Mouse (Mus musculus): ENCODE data around the gene Stoml3. TPM values are rescaled to one million over a fixed set of nuclear protein-coding genes. Genes with fewer than 3 reads are reported as not detected.

Gene Stoml3
- total and polyA plus RNA-seq, 2 experiments: not detected

GRCm38 (mm10) chr3:53498351-53498905 is 10.0 kb downstream of the Stoml3 start:
- H3K4me3 ChIP-seq (ENCODE audit: insufficient read depth, low read depth, low read length): no peak overlapping the region
- TF ChIP-seq CTCF (IDR thresholded peaks at IDR 0.05; ENCODE audit: low read depth, low read length): no peak
- H3K27ac ChIP-seq (replicated peaks; ENCODE audit: insufficient read depth, low read depth, low read length): no peak overlapping the region
- H3K27me3 ChIP-seq (ENCODE audit: control insufficient read depth, insufficient read depth, low read length): no peaks in the 10 kb centered on the region; the same call in 1 of the 2 replicates
- 53% methylated on average over 6 of the region's 6 CpGs for WGBS
- no peaks in the 10 kb centered on the region; the same call in 1 of the 2 replicates for H3K4me1 ChIP-seq (ENCODE audit: control insufficient read depth, insufficient read depth, low read length)
- H3K9ac ChIP-seq (ENCODE audit: low read depth, low read length): no peak overlapping the region
- no peaks in the 10 kb centered on the region for H3K79me2 ChIP-seq (ENCODE audit: control insufficient read depth, insufficient read depth, low read length)
- no peak for DNase-seq (ENCODE audit: extremely low read depth, low read depth, low spot score)
- H3K36me3 ChIP-seq (ENCODE audit: control insufficient read depth, insufficient read depth, low read length): no peaks in the 10 kb centered on the region

GRCm38 (mm10) chr3:53502428-53502827 is 14.0 kb downstream of the Stoml3 start:
- 50% methylated on average over 6 of the region's 6 CpGs for WGBS
- Histone ChIP-seq H3K27ac (replicated peaks; ENCODE audit: insufficient read depth, low read depth, low read length) (no peak overlapping the region), H3K4me1 (ENCODE audit: control insufficient read depth, insufficient read depth, low read length) (no peaks in the 10 kb centered on the region; the same call in 1 of the 2 replicates), H3K27me3 (ENCODE audit: control insufficient read depth, insufficient read depth, low read length) (no peaks in the 10 kb centered on the region; the same call in 1 of the 2 replicates), H3K79me2 (ENCODE audit: control insufficient read depth, insufficient read depth, low read length) (no peaks in the 10 kb centered on the region), H3K9ac (ENCODE audit: low read depth, low read length) (no peak overlapping the region), H3K36me3 (ENCODE audit: control insufficient read depth, insufficient read depth, low read length) (no peaks in the 10 kb centered on the region), H3K4me3 (ENCODE audit: insufficient read depth, low read depth, low read length) (no peak overlapping the region)
- DNase-seq (ENCODE audit: extremely low read depth, low read depth, low spot score): peak; percentile 12
- TF ChIP-seq POLR2A (IDR thresholded peaks at IDR 0.05; ENCODE audit: extremely low read depth, insufficient read depth, low read length) (no peak), CTCF (IDR thresholded peaks at IDR 0.05; ENCODE audit: low read depth, low read length) (peak; percentile 41; the same call in 1 of the 2 replicates)

GRCm38 (mm10) chr3:53513096-53513495 is 24.6 kb downstream of the Stoml3 start:
- H3K79me2 ChIP-seq (ENCODE audit: control insufficient read depth, insufficient read depth, low read length): no peaks in the 10 kb centered on the region
- no peaks in the 10 kb centered on the region for H3K27me3 ChIP-seq (ENCODE audit: control insufficient read depth, insufficient read depth, low read length)
- no peaks in the 10 kb centered on the region for H3K36me3 ChIP-seq (ENCODE audit: control insufficient read depth, insufficient read depth, low read length)
- no peak overlapping the region for H3K27ac ChIP-seq (replicated peaks; ENCODE audit: insufficient read depth, low read depth, low read length)
- DNase-seq (ENCODE audit: extremely low read depth, low read depth, low spot score): no peak
- TF ChIP-seq CTCF (IDR thresholded peaks at IDR 0.05; ENCODE audit: low read depth, low read length) (no peak), POLR2A (IDR thresholded peaks at IDR 0.05; ENCODE audit: extremely low read depth, insufficient read depth, low read length) (no peak)
- no peak overlapping the region for H3K9ac ChIP-seq (ENCODE audit: low read depth, low read length)
- no peaks in the 10 kb centered on the region for H3K4me1 ChIP-seq (ENCODE audit: control insufficient read depth, insufficient read depth, low read length)
- 56% methylated on average over 5 of the region's 5 CpGs for WGBS
- no peak overlapping the region for H3K4me3 ChIP-seq (ENCODE audit: insufficient read depth, low read depth, low read length)

GRCm38 (mm10) chr3:53514221-53515065 is 26.0 kb downstream of the Stoml3 start:
- no peak overlapping the region for H3K4me3 ChIP-seq (ENCODE audit: insufficient read depth, low read depth, low read length)
- TF ChIP-seq POLR2A (IDR thresholded peaks at IDR 0.05; ENCODE audit: extremely low read depth, insufficient read depth, low read length) (no peak), CTCF (IDR thresholded peaks at IDR 0.05; ENCODE audit: low read depth, low read length) (no peak)
- no peaks in the 10 kb centered on the region for H3K79me2 ChIP-seq (ENCODE audit: control insufficient read depth, insufficient read depth, low read length)
- no peaks in the 10 kb centered on the region for H3K36me3 ChIP-seq (ENCODE audit: control insufficient read depth, insufficient read depth, low read length)
- 72% methylated on average over 4 of the region's 4 CpGs for WGBS
- no peak for DNase-seq (ENCODE audit: extremely low read depth, low read depth, low spot score)
- no peak overlapping the region for H3K27ac ChIP-seq (replicated peaks; ENCODE audit: insufficient read depth, low read depth, low read length)
- H3K4me1 ChIP-seq (ENCODE audit: control insufficient read depth, insufficient read depth, low read length): no peaks in the 10 kb centered on the region
- no peak overlapping the region for H3K9ac ChIP-seq (ENCODE audit: low read depth, low read length)
- no peaks in the 10 kb centered on the region for H3K27me3 ChIP-seq (ENCODE audit: control insufficient read depth, insufficient read depth, low read length)

- H3K4me3 ChIP-seq (ENCODE audit: insufficient read depth, low read depth, low read length): no peak overlapping the region
- no peaks in the 10 kb centered on the region for H3K36me3 ChIP-seq (ENCODE audit: control insufficient read depth, insufficient read depth, low read length)
- TF ChIP-seq POLR2A (IDR thresholded peaks at IDR 0.05; ENCODE audit: extremely low read depth, insufficient read depth, low read length) (no peak), CTCF (IDR thresholded peaks at IDR 0.05; ENCODE audit: low read depth, low read length) (no peak)
- WGBS: 82% methylated on average over 10 of the region's 10 CpGs
- H3K79me2 ChIP-seq (ENCODE audit: control insufficient read depth, insufficient read depth, low read length): no peaks in the 10 kb centered on the region
- H3K27me3 ChIP-seq (ENCODE audit: control insufficient read depth, insufficient read depth, low read length): no peaks in the 10 kb centered on the region
- H3K4me1 ChIP-seq (ENCODE audit: control insufficient read depth, insufficient read depth, low read length): no peaks in the 10 kb centered on the region
- H3K27ac ChIP-seq (replicated peaks; ENCODE audit: insufficient read depth, low read depth, low read length): no peak overlapping the region
- DNase-seq (ENCODE audit: extremely low read depth, low read depth, low spot score): no peak
- no peak overlapping the region for H3K9ac ChIP-seq (ENCODE audit: low read depth, low read length)
Observed at GRCm38 (mm10) chr3:53522794-53523193, 34.3 kb downstream of the Stoml3 start.

GRCm38 (mm10) chr3:53525737-53526136 is 37.3 kb downstream of the Stoml3 start:
- no peaks in the 10 kb centered on the region for H3K36me3 ChIP-seq (ENCODE audit: control insufficient read depth, insufficient read depth, low read length)
- H3K4me3 ChIP-seq (ENCODE audit: insufficient read depth, low read depth, low read length): no peak overlapping the region
- no peaks in the 10 kb centered on the region for H3K4me1 ChIP-seq (ENCODE audit: control insufficient read depth, insufficient read depth, low read length)
- H3K9ac ChIP-seq (ENCODE audit: low read depth, low read length): no peak overlapping the region
- DNase-seq (ENCODE audit: extremely low read depth, low read depth, low spot score): no peak
- TF ChIP-seq POLR2A (IDR thresholded peaks at IDR 0.05; ENCODE audit: extremely low read depth, insufficient read depth, low read length) (no peak), CTCF (IDR thresholded peaks at IDR 0.05; ENCODE audit: low read depth, low read length) (peak; percentile 49)
- no peaks in the 10 kb centered on the region for H3K27me3 ChIP-seq (ENCODE audit: control insufficient read depth, insufficient read depth, low read length)
- no peak overlapping the region for H3K27ac ChIP-seq (replicated peaks; ENCODE audit: insufficient read depth, low read depth, low read length)
- 9% methylated on average over 21 of the region's 21 CpGs for WGBS
- H3K79me2 ChIP-seq (ENCODE audit: control insufficient read depth, insufficient read depth, low read length): no peaks in the 10 kb centered on the region
